Mouse (Mus musculus) heart, embryonic 13.5 days (tissue): ENCODE measurements around the gene Gm13278. TPM values are rescaled to one million over a fixed set of nuclear protein-coding genes. Genes with fewer than 3 reads are reported as not detected.
"Not testable (repeated sequence)": the region's sequence is repeated elsewhere in the genome, so short reads cannot be mapped to it uniquely, and the experiment has no call there.

Source experiments
- ATAC-seq: fragments of 200-750 bp; cut with Nextera tagmentation; 2 replicates; pipeline ENCODE4 v1.8.0; 2017; ENCODE audit warnings: moderate TSS enrichment; ENCODE audit not compliant: insufficient number of reproducible peaks, low FRiP score, low TSS enrichment; ENCODE audit errors: extremely low read depth
- H3K27ac ChIP-seq: fragments of 300-500 bp; sonication (generic); replicated peaks from 2 replicates; pipeline ENCODE4 v1.5.1; 2015; ENCODE audit warnings: moderate library complexity, mild to moderate bottlenecking, inconsistent platforms
- H3K27me3 ChIP-seq: fragments of 300-500 bp; sonication (generic); replicated peaks from 2 replicates; pipeline ENCODE4 v1.6.1; 2015; ENCODE audit warnings: mild to moderate bottlenecking, inconsistent platforms
- H3K36me3 ChIP-seq: fragments of 300-500 bp; sonication (generic); 2 replicates; pipeline ENCODE4 v1.6.1; 2015; ENCODE audit warnings: mild to moderate bottlenecking, inconsistent platforms
- H3K4me1 ChIP-seq: fragments of 300-500 bp; sonication (generic); 2 replicates; pipeline ENCODE4 v1.6.1; 2015; ENCODE audit warnings: inconsistent platforms
- H3K4me2 ChIP-seq: fragments of 300-500 bp; sonication (generic); 2 replicates; pipeline ENCODE4 v1.6.1; 2015; ENCODE audit warnings: inconsistent platforms, mild to moderate bottlenecking, moderate library complexity
- H3K4me3 ChIP-seq: fragments of 300-500 bp; sonication (generic); 2 replicates; pipeline ENCODE4 v1.5.1; 2015; ENCODE audit warnings: moderate library complexity, mild to moderate bottlenecking, inconsistent platforms
- H3K9ac ChIP-seq: fragments of 300-500 bp; sonication (generic); 2 replicates; pipeline ENCODE4 v1.6.1; 2015; ENCODE audit warnings: inconsistent platforms, mild to moderate bottlenecking, moderate library complexity
- H3K9me3 ChIP-seq: fragments of 300-500 bp; sonication (generic); 2 replicates; pipeline ENCODE4 v1.6.1; 2016; ENCODE audit warnings: inconsistent platforms
- WGBS: fragments of 180-500 bp; shearing (Covaris S2); methylation state at CpG from one replicate; pipeline ENCODE4 v1.1.7; 2015; ENCODE audit warnings: mixed read lengths; 5-methylcytosine and 5-hydroxymethylcytosine counted together
- polyA plus RNA-seq: library from polyadenylated mRNA; unstranded; fragments of >200 nt; fragmentation: Nextera tagmentation; extraction: Ambion mirVana; gene quantifications from 2 replicates; pipeline ENCODE4 v1.2.1, GENCODE M21; 2015

Gm13278 gene
- polyA plus RNA-seq, 1 experiment from 2014 or later: not detected

DNA sequence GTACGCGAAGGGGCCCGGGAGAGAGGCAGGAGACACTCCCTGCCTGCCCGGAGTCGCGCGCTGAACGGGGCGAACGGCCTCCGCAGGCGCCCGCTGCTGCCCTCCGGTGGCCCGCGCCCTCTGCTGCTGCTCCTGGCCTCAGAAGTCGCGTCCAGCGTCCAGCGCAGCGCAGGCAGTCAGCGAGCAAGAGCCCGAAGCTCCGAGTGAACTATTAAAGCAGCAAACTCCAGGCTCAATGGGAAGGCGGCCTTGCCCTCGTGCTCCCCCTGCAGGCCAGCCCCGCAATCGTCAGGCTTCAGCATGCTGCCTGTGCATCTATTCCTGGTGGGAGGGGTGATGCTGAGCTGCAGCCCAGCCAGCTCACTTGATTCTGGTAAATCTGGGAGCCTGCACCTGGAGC, 5.7 kb downstream of the Gm13278 start, which contains the start of gene Gm13279:
Gm13279 (plus strand) TSS at position 301 of the 400 bp plus-strand sequence.
- not testable (repeated sequence) for H3K27ac ChIP-seq, H3K9ac ChIP-seq, ATAC-seq, H3K36me3 ChIP-seq, H3K27me3 ChIP-seq, H3K9me3 ChIP-seq, H3K4me2 ChIP-seq, H3K4me3 ChIP-seq, H3K4me1 ChIP-seq
- no CpG with 5 or more reads among the region's 28 CpGs for WGBS

DNA sequence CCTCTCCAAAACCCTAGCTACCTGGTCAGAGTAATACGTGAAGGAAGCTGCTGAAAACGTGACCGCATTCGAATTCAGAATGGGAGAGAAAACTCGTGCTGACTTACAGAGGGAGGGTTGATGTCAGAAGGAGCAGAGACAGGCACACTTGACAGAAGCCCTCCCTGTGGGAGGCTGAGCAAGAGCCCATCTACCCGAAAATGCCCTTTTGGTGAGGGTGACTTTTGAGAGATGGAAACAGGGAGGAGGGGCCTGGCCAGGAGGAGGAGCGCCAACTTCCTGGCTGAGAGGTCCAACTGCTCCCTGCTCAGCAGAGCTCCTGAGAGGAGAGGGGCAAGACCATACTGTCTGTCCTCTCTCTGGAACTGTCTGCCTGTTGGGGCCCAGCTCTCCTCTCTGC, 8.0 kb downstream of the Gm13278 start, which contains the start of gene Gm13285:
Gm13285 (plus strand) TSS at position 301 of the 400 bp plus-strand sequence.
- H3K4me3 ChIP-seq, H3K27ac ChIP-seq, H3K9ac ChIP-seq, H3K4me2 ChIP-seq, H3K27me3 ChIP-seq, H3K4me1 ChIP-seq, H3K9me3 ChIP-seq, ATAC-seq, H3K36me3 ChIP-seq: not testable (repeated sequence)
- WGBS: 19% methylated on average over 5 of the region's 7 CpGs

DNA sequence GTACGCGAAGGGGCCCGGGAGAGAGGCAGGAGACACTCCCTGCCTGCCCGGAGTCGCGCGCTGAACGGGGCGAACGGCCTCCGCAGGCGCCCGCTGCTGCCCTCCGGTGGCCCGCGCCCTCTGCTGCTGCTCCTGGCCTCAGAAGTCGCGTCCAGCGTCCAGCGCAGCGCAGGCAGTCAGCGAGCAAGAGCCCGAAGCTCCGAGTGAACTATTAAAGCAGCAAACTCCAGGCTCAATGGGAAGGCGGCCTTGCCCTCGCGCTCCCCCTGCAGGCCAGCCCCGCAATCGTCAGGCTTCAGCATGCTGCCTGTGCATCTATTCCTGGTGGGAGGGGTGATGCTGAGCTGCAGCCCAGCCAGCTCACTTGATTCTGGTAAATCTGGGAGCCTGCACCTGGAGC, 11.6 kb downstream of the Gm13278 start, which contains the start of gene Gm13287:
Gm13287 (plus strand) TSS at position 301 of the 400 bp plus-strand sequence.
- not testable (repeated sequence) for H3K4me3 ChIP-seq, H3K4me1 ChIP-seq, H3K9ac ChIP-seq, ATAC-seq, H3K36me3 ChIP-seq, H3K27ac ChIP-seq, H3K9me3 ChIP-seq
- no CpG with 5 or more reads among the region's 29 CpGs for WGBS
- Histone ChIP-seq H3K27me3 (peaks cover 10% of the 10 kb centered on the region), H3K4me2 (peak within 1 kb of the TSS; percentile 49)

DNA sequence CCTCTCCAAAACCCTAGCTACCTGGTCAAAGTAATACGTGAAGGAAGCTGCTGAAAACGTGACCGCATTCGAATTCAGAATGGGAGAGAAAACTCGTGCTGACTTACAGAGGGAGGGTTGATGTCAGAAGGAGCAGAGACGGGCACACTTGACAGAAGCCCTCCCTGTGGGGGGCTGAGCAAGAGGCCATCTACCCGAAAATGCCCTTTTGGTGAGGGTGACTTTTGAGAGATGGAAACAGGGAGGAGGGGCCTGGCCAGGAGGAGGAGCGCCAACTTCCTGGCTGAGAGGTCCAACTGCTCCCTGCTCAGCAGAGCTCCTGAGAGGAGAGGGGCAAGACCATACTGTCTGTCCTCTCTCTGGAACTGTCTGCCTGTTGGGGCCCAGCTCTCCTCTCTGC, 13.9 kb downstream of the Gm13278 start, which contains the start of gene Gm13288:
Gm13288 (plus strand) TSS at position 301 of the 400 bp plus-strand sequence.
- no CpG with 5 or more reads among the region's 8 CpGs for WGBS
- H3K27me3 ChIP-seq: peaks cover 15% of the 10 kb centered on the region
- not testable (repeated sequence) for H3K36me3 ChIP-seq, H3K9me3 ChIP-seq, H3K9ac ChIP-seq, H3K27ac ChIP-seq, H3K4me1 ChIP-seq, ATAC-seq
- H3K4me3 ChIP-seq: peak within 1 kb of the TSS; percentile 30
- H3K4me2 ChIP-seq: 0 out of 2 replicates have a peak within 1 kb of the TSS, but pooled peaks have one; percentile 36

DNA sequence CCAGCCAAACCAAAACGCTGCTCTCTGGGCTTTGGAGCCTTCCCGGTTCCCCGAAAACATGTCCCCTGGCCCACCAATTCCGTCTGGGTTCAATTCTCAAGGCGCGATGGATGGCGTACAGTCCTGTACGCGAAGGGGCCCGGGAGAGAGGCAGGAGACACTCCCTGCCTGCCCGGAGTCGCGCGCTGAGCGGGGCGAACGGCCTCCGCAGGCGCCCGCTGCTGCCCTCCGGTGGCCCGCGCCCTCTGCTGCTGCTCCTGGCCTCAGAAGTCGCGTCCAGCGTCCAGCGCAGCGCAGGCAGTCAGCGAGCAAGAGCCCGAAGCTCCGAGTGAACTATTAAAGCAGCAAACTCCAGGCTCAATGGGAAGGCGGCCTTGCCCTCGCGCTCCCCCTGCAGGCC, 14.4 kb downstream of the Gm13278 start:
- not testable (repeated sequence) for H3K4me1 ChIP-seq, H3K9me3 ChIP-seq, H3K36me3 ChIP-seq, H3K9ac ChIP-seq, ATAC-seq, H3K27ac ChIP-seq
- 0% methylated on average over 14 of the region's 34 CpGs for WGBS
- Histone ChIP-seq H3K4me2 (0 out of 2 replicates have a peak overlapping the region, but pooled peaks have one; percentile 36), H3K4me3 (peak overlapping the region; percentile 30), H3K27me3 (peaks cover 15% of the 10 kb centered on the region)

DNA sequence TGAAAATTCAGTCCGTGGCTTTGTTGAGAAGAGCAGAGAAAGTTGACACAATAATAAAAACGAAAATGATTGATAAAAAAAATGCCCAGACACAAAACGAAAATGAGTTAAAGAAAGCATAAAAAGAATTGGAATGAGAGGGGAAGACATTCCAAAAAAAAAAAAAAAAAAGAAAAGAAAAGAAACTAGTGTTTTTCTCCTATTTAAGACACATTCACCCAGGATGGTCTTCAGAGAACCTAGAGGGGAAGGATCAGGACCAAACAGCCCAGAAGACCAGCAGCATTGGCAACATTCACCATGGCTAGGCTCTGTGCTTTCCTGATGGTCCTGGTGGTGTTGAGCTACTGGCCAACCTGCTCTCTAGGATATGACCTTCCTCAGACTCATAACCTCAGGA, 24.6 kb downstream of the Gm13278 start, which contains the start of gene Ifna7:
Ifna7 (plus strand) TSS at position 301 of the 400 bp plus-strand sequence.
- Histone ChIP-seq H3K36me3 (no peaks in the 10 kb centered on the region), H3K9ac (no peak within 1 kb of the TSS), H3K9me3 (no peaks in the 10 kb centered on the region), H3K4me2 (no peak within 1 kb of the TSS), H3K4me3 (no peak within 1 kb of the TSS), H3K4me1 (no peaks in the 10 kb centered on the region), H3K27ac (no peak within 1 kb of the TSS), H3K27me3 (peaks cover 4% of the 10 kb centered on the region; the same call in 1 of the 2 replicates)
- no peak for ATAC-seq
- WGBS: 46% methylated on average over 3 of the region's 3 CpGs

DNA sequence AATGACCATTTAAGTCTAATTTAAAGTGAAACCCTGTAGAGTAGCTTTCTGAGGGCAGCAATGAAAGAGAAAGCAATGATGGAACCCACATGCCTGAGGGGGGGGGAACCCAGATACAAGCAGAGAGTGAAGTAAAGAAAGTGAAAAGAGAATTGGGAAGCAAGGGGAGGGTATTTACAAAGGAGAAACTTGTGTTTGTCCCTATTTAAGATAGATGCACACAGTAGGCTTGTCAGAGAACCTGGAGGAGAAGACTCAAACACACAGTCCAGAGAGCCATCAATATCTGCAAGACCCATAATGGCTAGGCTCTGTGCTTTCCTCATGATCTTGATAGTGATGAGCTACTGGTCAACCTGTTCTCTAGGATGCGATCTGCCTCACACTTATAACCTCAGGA, 28.3 kb downstream of the Gm13278 start, which contains the start of gene Ifna11:
Ifna11 (plus strand) TSS at position 301 of the 400 bp plus-strand sequence.
- WGBS: 66% methylated on average over 1 of the region's 1 CpGs
- Histone ChIP-seq H3K9ac (no peak within 1 kb of the TSS), H3K9me3 (no peaks in the 10 kb centered on the region), H3K4me1 (no peaks in the 10 kb centered on the region), H3K4me3 (no peak within 1 kb of the TSS), H3K27ac (no peak within 1 kb of the TSS), H3K27me3 (peaks cover 4% of the 10 kb centered on the region; the same call in 1 of the 2 replicates), H3K4me2 (no peak within 1 kb of the TSS), H3K36me3 (no peaks in the 10 kb centered on the region)
- no peak for ATAC-seq

DNA sequence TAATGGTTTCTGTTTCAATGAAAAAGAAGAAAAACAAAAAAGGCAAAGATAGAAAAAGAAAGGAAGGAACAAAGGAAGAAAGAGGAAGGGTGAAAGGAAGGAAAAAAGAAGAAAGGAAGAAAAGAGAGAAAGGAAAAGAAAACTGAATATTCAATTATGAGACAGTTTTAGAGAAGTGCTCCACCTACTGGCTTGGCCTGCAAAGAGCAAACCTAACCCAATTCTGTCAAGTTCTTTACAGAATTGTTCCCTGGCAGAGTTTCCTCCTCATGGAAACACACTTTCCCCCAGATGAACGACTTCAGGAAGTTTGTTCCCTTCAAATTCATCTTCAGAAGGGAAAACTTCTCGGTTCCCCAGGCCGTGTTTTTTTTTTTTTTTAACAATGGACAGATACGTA, 31.6 kb downstream of the Gm13278 start:
- H3K27me3 ChIP-seq: no peaks in the 10 kb centered on the region; the same call in 1 of the 2 replicates
- H3K36me3 ChIP-seq: no peaks in the 10 kb centered on the region
- H3K9ac ChIP-seq: no peak overlapping the region
- no peaks in the 10 kb centered on the region for H3K4me1 ChIP-seq
- H3K9me3 ChIP-seq: no peaks in the 10 kb centered on the region
- no peak overlapping the region for H3K27ac ChIP-seq
- no peak overlapping the region for H3K4me3 ChIP-seq
- ATAC-seq: no peak
- H3K4me2 ChIP-seq: no peak overlapping the region
- 23% methylated on average over 4 of the region's 4 CpGs for WGBS

DNA sequence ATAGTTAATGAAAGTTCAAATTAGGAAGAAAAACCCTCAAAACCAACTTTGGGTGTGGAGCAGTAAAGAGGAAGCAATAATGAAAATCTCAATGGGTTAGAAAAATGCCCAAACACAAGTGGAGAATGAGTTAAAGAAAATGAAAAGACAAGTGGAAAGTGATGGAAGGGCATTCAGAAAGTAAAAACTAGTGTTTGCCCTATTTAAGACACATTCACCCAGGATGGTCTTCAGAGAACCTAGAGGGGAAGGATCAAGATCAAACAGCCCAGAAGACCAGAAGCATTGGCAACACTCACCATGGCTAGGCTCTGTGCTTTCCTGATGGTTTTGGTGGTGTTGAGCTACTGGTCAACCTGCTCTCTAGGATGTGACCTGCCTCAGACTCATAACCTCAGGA, 35.8 kb downstream of the Gm13278 start, which contains the start of gene Ifna6:
Ifna6 (plus strand) TSS at position 301 of the 400 bp plus-strand sequence.
- H3K4me1 ChIP-seq, ATAC-seq, H3K9me3 ChIP-seq, H3K27ac ChIP-seq, H3K27me3 ChIP-seq, H3K4me3 ChIP-seq, H3K9ac ChIP-seq, H3K4me2 ChIP-seq, H3K36me3 ChIP-seq: not testable (repeated sequence)

DNA sequence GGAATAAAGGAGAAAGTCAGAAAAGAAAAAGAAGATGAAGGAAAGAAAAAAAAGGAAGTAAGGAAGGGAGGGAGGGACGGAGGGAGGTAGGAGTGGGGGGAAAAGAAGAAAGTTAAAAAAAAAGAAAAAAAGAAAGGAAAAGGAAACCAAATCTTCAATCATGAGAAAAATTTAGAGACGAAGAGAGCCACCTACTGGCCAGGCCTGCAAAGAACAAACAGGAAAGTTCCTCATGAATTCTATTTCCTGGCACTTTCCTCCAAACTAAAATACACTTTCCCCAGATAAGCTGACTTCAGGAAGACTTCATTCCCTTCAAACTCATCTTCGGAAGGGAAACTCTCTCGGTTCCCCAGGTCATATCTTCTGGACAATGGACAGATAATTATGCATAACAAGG, 39.2 kb downstream of the Gm13278 start:
- 14% methylated on average over 4 of the region's 4 CpGs for WGBS
- Histone ChIP-seq H3K4me3 (no peak overlapping the region), H3K27me3 (0 out of 2 replicates have a peak, but pooled peaks cover 2% of the 10 kb centered on the region), H3K27ac (no peak overlapping the region), H3K4me1 (no peaks in the 10 kb centered on the region), H3K9me3 (no peaks in the 10 kb centered on the region), H3K9ac (no peak overlapping the region), H3K36me3 (no peaks in the 10 kb centered on the region), H3K4me2 (no peak overlapping the region)
- no peak for ATAC-seq

DNA sequence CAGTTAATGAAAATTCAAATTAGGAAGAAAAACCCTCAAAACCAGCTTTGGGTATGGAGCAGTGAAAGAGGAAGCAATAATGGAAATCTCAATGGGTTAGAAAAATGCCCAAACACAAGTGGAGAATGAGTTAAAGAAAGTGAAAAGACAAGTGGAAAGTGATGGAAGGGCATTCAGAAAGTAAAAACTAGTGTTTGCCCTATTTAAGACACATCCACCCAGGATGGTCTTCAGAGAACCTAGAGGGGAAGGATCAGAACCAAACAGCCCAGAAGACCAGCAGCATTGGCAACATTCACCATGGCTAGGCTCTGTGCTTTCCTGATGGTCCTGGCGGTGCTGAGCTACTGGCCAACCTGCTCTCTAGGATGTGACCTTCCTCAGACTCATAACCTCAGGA, 43.9 kb downstream of the Gm13278 start, which contains the start of gene Ifna5:
Ifna5 (plus strand) TSS at position 301 of the 400 bp plus-strand sequence.
- H3K9me3 ChIP-seq, H3K9ac ChIP-seq, H3K4me3 ChIP-seq, H3K27ac ChIP-seq, H3K4me1 ChIP-seq, H3K36me3 ChIP-seq, H3K4me2 ChIP-seq, H3K27me3 ChIP-seq, ATAC-seq: not testable (repeated sequence)
- WGBS: 64% methylated on average over 1 of the region's 1 CpGs

DNA sequence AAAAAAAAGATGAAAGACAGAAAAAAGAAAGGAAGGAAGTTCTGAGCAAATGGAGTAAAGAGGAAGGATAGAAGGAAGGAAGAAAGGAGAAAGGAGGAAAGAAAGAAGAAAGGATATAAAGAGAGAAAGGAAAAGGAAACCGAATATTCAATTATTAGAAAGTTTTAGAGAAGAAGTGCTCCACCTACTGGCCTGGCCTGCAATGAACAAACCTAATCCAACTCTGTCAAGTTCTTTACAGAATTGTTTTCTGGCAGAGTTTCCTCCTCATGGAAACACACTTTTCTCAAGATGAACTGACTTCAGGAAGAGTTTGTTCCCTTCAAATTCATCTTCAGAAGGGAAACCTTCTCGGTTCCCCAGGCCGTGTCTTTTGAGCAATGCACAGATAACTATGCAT, 47.5 kb downstream of the Gm13278 start:
- Histone ChIP-seq H3K36me3 (no peaks in the 10 kb centered on the region), H3K4me2 (no peak overlapping the region), H3K27ac (no peak overlapping the region), H3K4me1 (no peaks in the 10 kb centered on the region), H3K27me3 (peaks cover 9% of the 10 kb centered on the region; the same call in 1 of the 2 replicates), H3K9me3 (no peaks in the 10 kb centered on the region), H3K4me3 (no peak overlapping the region), H3K9ac (no peak overlapping the region)
- no peak for ATAC-seq
- WGBS: 31% methylated on average over 3 of the region's 3 CpGs
